Mouse (Mus musculus) neural tube, embryonic 14.5 days (tissue): ENCODE data around the gene Wbp2nl. TPM values are rescaled to one million over a fixed set of nuclear protein-coding genes. Genes with fewer than 3 reads are reported as not detected.

Experiments used
- ATAC-seq: fragments of 200-750 bp; cut with Nextera tagmentation; 2 replicates; pipeline ENCODE4 v1.8.0; 2017; ENCODE audit warnings: low read depth, mild to moderate bottlenecking, moderate TSS enrichment, moderate library complexity
- H3K27ac ChIP-seq: fragments of 300-500 bp; sonication (generic); 2 replicates; pipeline ENCODE4 v1.5.1; 2014; ENCODE audit warnings: low read depth, mild to moderate bottlenecking, control low read depth, low read length, moderate library complexity, mixed read lengths
- H3K27me3 ChIP-seq: fragments of 300-500 bp; sonication (generic); 2 replicates; pipeline ENCODE4 v1.6.1; 2014; ENCODE audit warnings: low read length; ENCODE audit not compliant: control insufficient read depth, insufficient read depth
- H3K36me3 ChIP-seq: fragments of 300-500 bp; sonication (generic); 2 replicates; pipeline ENCODE4 v1.6.1; 2014; ENCODE audit warnings: low read length, mixed read lengths; ENCODE audit not compliant: control insufficient read depth, insufficient read depth
- H3K4me1 ChIP-seq: fragments of 300-500 bp; sonication (generic); 2 replicates; pipeline ENCODE4 v1.6.1; 2014; ENCODE audit warnings: low read length; ENCODE audit not compliant: control insufficient read depth, insufficient read depth
- H3K4me2 ChIP-seq: fragments of 300-500 bp; sonication (generic); 2 replicates; pipeline ENCODE4 v1.6.1; 2014; ENCODE audit warnings: mild to moderate bottlenecking, low read depth, low read length, control low read depth
- H3K4me3 ChIP-seq: fragments of 300-500 bp; sonication (generic); 2 replicates; pipeline ENCODE4 v1.5.1; 2014; ENCODE audit warnings: low read depth, low read length, control low read depth, mixed read lengths
- H3K9ac ChIP-seq: fragments of 300-500 bp; sonication (generic); replicated peaks from 2 replicates; pipeline ENCODE4 v1.6.1; 2014; ENCODE audit warnings: low read depth, mild to moderate bottlenecking, control low read depth, low read length, mixed read lengths
- H3K9me3 ChIP-seq: fragments of 300-500 bp; sonication (generic); 2 replicates; pipeline ENCODE4 v1.6.1; 2016; ENCODE audit warnings: low read length; ENCODE audit not compliant: control insufficient read depth
- WGBS: fragments of 180-500 bp; shearing (Covaris S2); extraction: QIAGEN DNeasy Blood & Tissue Kit; methylation state at CpG from one replicate; pipeline ENCODE4 v1.1.7; 2014; 5-methylcytosine and 5-hydroxymethylcytosine counted together
- polyA plus RNA-seq: library from polyadenylated mRNA; unstranded; fragments of >200 nt; fragmentation: Nextera tagmentation; extraction: Ambion mirVana; gene quantifications from 2 replicates; pipeline ENCODE4 v1.2.1, GENCODE M21; 2014

Wbp2nl gene
- 0.28 TPM in 1 of 2 replicates, not detected in the other for polyA plus RNA-seq

DNA sequence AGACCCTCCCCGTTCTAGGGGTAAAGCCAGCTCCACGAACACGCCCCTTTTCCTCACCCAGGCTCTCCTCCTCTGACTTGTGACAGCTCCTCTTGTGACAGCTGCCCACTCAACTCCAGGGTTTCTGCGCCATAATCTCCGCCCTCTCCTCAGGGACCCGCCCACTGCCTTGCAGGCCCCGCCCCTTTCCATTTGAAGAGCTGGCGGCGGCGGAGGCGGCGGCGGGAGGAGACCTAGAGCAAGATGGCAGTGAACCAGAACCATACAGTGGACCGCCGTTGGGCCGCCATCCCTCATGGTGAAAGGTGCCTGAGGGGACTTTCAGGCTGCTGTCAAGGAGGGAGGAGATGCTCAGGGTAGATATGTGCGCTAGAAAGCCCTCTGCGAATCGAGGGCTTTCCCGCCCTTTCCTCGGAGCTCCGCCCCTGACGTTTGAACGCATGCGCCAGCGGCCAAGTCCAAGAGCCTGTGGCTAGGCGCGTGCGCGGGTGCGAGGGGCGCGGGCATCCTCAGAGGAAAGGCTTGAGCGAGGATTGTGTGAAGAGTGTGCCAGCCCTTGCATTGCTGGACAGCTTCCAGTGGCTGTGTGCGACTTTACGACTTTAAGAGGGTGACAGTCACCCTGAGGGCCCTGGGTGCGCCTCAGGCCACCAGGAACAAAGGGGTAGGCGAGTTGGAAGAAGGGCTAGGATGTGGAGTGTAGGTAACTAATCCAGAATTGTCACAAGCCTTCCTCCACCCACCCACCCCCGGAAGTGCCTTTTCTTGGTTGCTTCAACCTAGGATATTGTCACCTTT is at the start of gene Wbp2nl:
TSS of gene Wbp2nl (plus strand) at position 191 of the 798 bp plus-strand sequence.
- no peak for ATAC-seq
- no peak within 1 kb of the TSS for H3K9ac ChIP-seq
- no peak within 1 kb of the TSS for H3K4me2 ChIP-seq
- no peaks in the 10 kb centered on the region for H3K36me3 ChIP-seq
- H3K27me3 ChIP-seq, result no peaks in the 10 kb centered on the region
- peaks cover 4% of the 10 kb centered on the region; the same call in 1 of the 2 replicates for H3K4me1 ChIP-seq
- no peaks in the 10 kb centered on the region for H3K9me3 ChIP-seq
- 57% methylated on average over 39 of the region's 39 CpGs for WGBS
- no peak within 1 kb of the TSS for H3K27ac ChIP-seq
- H3K4me3 ChIP-seq, result no peak within 1 kb of the TSS

GRCm38 (mm10) chr15:82251579-82251978 is 47.2 kb upstream of the Wbp2nl start:
- no peak for ATAC-seq
- WGBS, result 98% methylated on average over 3 of the region's 3 CpGs
- Histone ChIP-seq H3K4me1 (peaks cover 8% of the 10 kb centered on the region; the same call in 1 of the 2 replicates), H3K4me2 (no peak overlapping the region), H3K9me3 (no peaks in the 10 kb centered on the region), H3K27ac (no peak overlapping the region), H3K36me3 (no peaks in the 10 kb centered on the region), H3K27me3 (no peaks in the 10 kb centered on the region), H3K4me3 (no peak overlapping the region), H3K9ac (no peak overlapping the region)

GRCm38 (mm10) chr15:82252097-82252496 is 46.7 kb upstream of the Wbp2nl start, which contains the start of gene 1500009C09Rik:
TSS of gene 1500009C09Rik (plus strand) at chr15:82252397.
- no peaks in the 10 kb centered on the region for H3K27me3 ChIP-seq
- no peak within 1 kb of the TSS for H3K27ac ChIP-seq
- ATAC-seq, result no peak
- H3K4me2 ChIP-seq, result no peak within 1 kb of the TSS
- no peak within 1 kb of the TSS for H3K9ac ChIP-seq
- no peak within 1 kb of the TSS for H3K4me3 ChIP-seq
- peaks cover 13% of the 10 kb centered on the region for H3K4me1 ChIP-seq
- WGBS, result 93% methylated on average over 6 of the region's 6 CpGs
- H3K9me3 ChIP-seq, result no peaks in the 10 kb centered on the region
- H3K36me3 ChIP-seq, result no peaks in the 10 kb centered on the region

GRCm38 (mm10) chr15:82255248-82255647 is 43.5 kb upstream of the Wbp2nl start:
- H3K27me3 ChIP-seq, result no peaks in the 10 kb centered on the region
- no peak overlapping the region for H3K4me3 ChIP-seq
- WGBS, result 48% methylated on average over 4 of the region's 4 CpGs
- no peak for ATAC-seq
- H3K27ac ChIP-seq, result peak overlapping the region; percentile 82; the same call in 1 of the 2 replicates
- peaks cover 15% of the 10 kb centered on the region for H3K4me1 ChIP-seq
- H3K36me3 ChIP-seq, result no peaks in the 10 kb centered on the region
- no peaks in the 10 kb centered on the region for H3K9me3 ChIP-seq
- no peak overlapping the region for H3K9ac ChIP-seq
- H3K4me2 ChIP-seq, result peak overlapping the region; percentile 64; the same call in 1 of the 2 replicates

DNA sequence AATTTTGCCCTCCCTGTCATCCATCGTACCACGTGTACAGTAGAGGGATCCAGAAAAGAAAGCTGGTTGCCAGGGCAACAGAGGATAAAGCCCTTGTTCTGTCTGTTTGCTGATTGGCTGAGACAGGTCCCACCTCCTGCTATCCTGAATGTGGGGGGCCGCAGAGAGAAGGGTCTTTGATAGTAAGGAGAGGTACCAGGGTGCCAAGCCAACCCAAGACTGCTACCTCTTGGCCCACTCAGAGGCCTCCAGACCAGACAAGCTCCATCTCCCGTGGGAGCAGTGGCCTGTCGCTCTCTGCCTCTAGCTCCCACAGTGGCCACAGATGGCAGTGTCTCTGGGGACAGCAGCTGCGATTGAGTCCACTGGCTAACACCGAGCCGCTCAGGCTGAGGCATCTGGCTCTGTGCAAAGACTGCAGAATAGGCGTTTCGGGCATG is 42.8 kb upstream of the Wbp2nl start:
- Histone ChIP-seq H3K4me2 (peak overlapping the region; percentile 64), H3K9ac (peak overlapping the region; percentile 56), H3K27me3 (no peaks in the 10 kb centered on the region), H3K36me3 (no peaks in the 10 kb centered on the region), H3K27ac (peak overlapping the region; percentile 82), H3K4me1 (peaks cover 15% of the 10 kb centered on the region), H3K9me3 (no peaks in the 10 kb centered on the region), H3K4me3 (peak overlapping the region; percentile 46)
- ATAC-seq, result peak; percentile 90
- WGBS, result 4% methylated on average over 10 of the region's 10 CpGs

GRCm38 (mm10) chr15:82259510-82259909 is 39.2 kb upstream of the Wbp2nl start:
- Histone ChIP-seq H3K4me3 (no peak overlapping the region), H3K9me3 (no peaks in the 10 kb centered on the region), H3K27ac (no peak overlapping the region), H3K9ac (no peak overlapping the region), H3K4me1 (peaks cover 15% of the 10 kb centered on the region), H3K36me3 (no peaks in the 10 kb centered on the region), H3K27me3 (no peaks in the 10 kb centered on the region), H3K4me2 (no peak overlapping the region)
- 14% methylated on average over 16 of the region's 16 CpGs for WGBS
- ATAC-seq, result no peak

GRCm38 (mm10) chr15:82266356-82266755 is 32.4 kb upstream of the Wbp2nl start:
- H3K4me3 ChIP-seq, result no peak overlapping the region
- H3K4me2 ChIP-seq, result no peak overlapping the region
- no peaks in the 10 kb centered on the region for H3K9me3 ChIP-seq
- no peaks in the 10 kb centered on the region for H3K27me3 ChIP-seq
- peaks cover 15% of the 10 kb centered on the region for H3K4me1 ChIP-seq
- no peaks in the 10 kb centered on the region for H3K36me3 ChIP-seq
- WGBS, result 12% methylated on average over 6 of the region's 6 CpGs
- H3K9ac ChIP-seq, result no peak overlapping the region
- H3K27ac ChIP-seq, result no peak overlapping the region
- ATAC-seq, result 0 out of 2 replicates have a peak, but pooled peaks have one; percentile 26

GRCm38 (mm10) chr15:82268185-82268584 is 30.6 kb upstream of the Wbp2nl start:
- H3K9me3 ChIP-seq, result no peaks in the 10 kb centered on the region
- peak overlapping the region; percentile 21 for H3K9ac ChIP-seq
- H3K4me2 ChIP-seq, result no peak overlapping the region
- ATAC-seq, result peak; percentile 30; the same call in 1 of the 2 replicates
- WGBS, result 9% methylated on average over 3 of the region's 3 CpGs
- no peak overlapping the region for H3K4me3 ChIP-seq
- H3K27ac ChIP-seq, result 0 out of 2 replicates have a peak overlapping the region, but pooled peaks have one; percentile 34
- H3K27me3 ChIP-seq, result no peaks in the 10 kb centered on the region
- no peaks in the 10 kb centered on the region for H3K36me3 ChIP-seq
- peaks cover 15% of the 10 kb centered on the region for H3K4me1 ChIP-seq

DNA sequence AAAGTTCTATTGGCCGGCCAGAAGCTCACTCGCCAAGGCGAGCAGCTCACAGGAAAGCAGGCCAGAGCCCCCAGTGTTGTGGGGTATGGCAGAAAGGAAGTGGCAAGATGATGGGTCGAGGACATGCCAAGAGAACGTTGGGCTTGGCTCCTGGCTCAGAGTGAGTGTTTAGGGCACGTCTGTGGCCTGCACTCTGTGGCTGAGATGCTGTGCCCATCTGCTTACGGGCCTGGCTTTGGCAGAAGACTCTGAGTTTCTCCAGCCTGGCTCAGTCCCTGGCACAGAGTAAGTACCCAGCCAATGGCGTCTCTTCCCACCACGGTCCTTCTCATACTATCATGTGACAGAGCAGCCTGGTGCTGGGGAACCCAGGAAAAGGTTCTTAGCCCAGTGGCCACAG is 30.0 kb upstream of the Wbp2nl start:
- Histone ChIP-seq H3K9me3 (no peaks in the 10 kb centered on the region), H3K27me3 (no peaks in the 10 kb centered on the region), H3K4me3 (no peak overlapping the region), H3K9ac (no peak overlapping the region), H3K36me3 (no peaks in the 10 kb centered on the region), H3K27ac (0 out of 2 replicates have a peak overlapping the region, but pooled peaks have one; percentile 17), H3K4me1 (peaks cover 16% of the 10 kb centered on the region), H3K4me2 (no peak overlapping the region)
- WGBS, result 81% methylated on average over 9 of the region's 9 CpGs
- ATAC-seq, result no peak
